8 mouse cellular contexts compared by ENCODE assay signal in genomic region chr6:73367616-73368015, GRCm38 (mm10).
A peak's percentile ranks its signal among the peaks of the same experiment; 100 is the strongest.
DNase-seq lines count a peak whose midpoint lies in the region; ATAC-seq and TF ChIP-seq lines count a peak whose summit lies in the region.

No protein-coding gene starts in this region.

- H3K4me1 ChIP-seq in bone marrow, adult 2 months (ENCODE audit: control insufficient read depth, insufficient read depth, low read length) = no peaks in the 10 kb centered on the region
- H3K4me1 ChIP-seq in embryonic facial prominence, embryonic 15.5 days = 0 out of 2 replicates have a peak, but pooled peaks cover 3% of the 10 kb centered on the region
- no peaks in the 10 kb centered on the region for H3K4me1 ChIP-seq in heart, embryonic 11.5 days (ENCODE audit: control insufficient read depth, insufficient read depth, low read length)
- peaks cover 13% of the 10 kb centered on the region for H3K4me1 ChIP-seq in kidney, embryonic 15.5 days
- H3K4me1 ChIP-seq in limb, embryonic 15.5 days = peaks cover 9% of the 10 kb centered on the region; the same call in 1 of the 2 replicates
- H3K4me1 ChIP-seq in stomach, embryonic 16.5 days (ENCODE audit: control insufficient read depth, insufficient read depth, low read length) = no peaks in the 10 kb centered on the region

- no peaks in the 10 kb centered on the region for H3K9me3 ChIP-seq in embryonic facial prominence, embryonic 15.5 days (replicated peaks)
- H3K9me3 ChIP-seq in heart, embryonic 11.5 days (replicated peaks; ENCODE audit: control insufficient read depth, low read length) = no peaks in the 10 kb centered on the region
- H3K9me3 ChIP-seq in kidney, embryonic 15.5 days (replicated peaks) = no peaks in the 10 kb centered on the region
- H3K9me3 ChIP-seq in limb, embryonic 15.5 days = no peaks in the 10 kb centered on the region
- H3K9me3 ChIP-seq in stomach, embryonic 16.5 days (replicated peaks; ENCODE audit: control insufficient read depth, low read length) = no peaks in the 10 kb centered on the region

- no peak overlapping the region for H3K27ac ChIP-seq in bone marrow, adult 2 months (ENCODE audit: control insufficient read depth, insufficient read depth, low read depth, low read length, poor library complexity)
- no peak overlapping the region for H3K27ac ChIP-seq in embryonic facial prominence, embryonic 15.5 days (replicated peaks)
- H3K27ac ChIP-seq in heart, embryonic 11.5 days (ENCODE audit: low read depth, low read length) = no peak overlapping the region
- H3K27ac ChIP-seq in kidney, embryonic 15.5 days = no peak overlapping the region
- H3K27ac ChIP-seq in limb, embryonic 15.5 days = no peak overlapping the region
- H3K27ac ChIP-seq in stomach, embryonic 16.5 days (ENCODE audit: low read length) = no peak overlapping the region

- peak; percentile 46 for DNase-seq in CD4-positive helper T cell, adult 2 months (ENCODE audit: low read depth, low spot score)
- peak; percentile 61 for DNase-seq in naive thymus-derived CD4-positive, alpha-beta T cell, adult 2 months (ENCODE audit: low read depth)

- H3K36me3 ChIP-seq in embryonic facial prominence, embryonic 15.5 days = no peaks in the 10 kb centered on the region
- no peaks in the 10 kb centered on the region for H3K36me3 ChIP-seq in heart, embryonic 11.5 days (ENCODE audit: control insufficient read depth, insufficient read depth, low read length)
- no peaks in the 10 kb centered on the region for H3K36me3 ChIP-seq in kidney, embryonic 15.5 days
- no peaks in the 10 kb centered on the region for H3K36me3 ChIP-seq in limb, embryonic 15.5 days
- no peaks in the 10 kb centered on the region for H3K36me3 ChIP-seq in stomach, embryonic 16.5 days (ENCODE audit: control insufficient read depth, insufficient read depth, low read length)

- H3K4me2 ChIP-seq in embryonic facial prominence, embryonic 15.5 days (replicated peaks) = peak overlapping the region; percentile 38
- H3K4me2 ChIP-seq in heart, embryonic 11.5 days = peak overlapping the region; percentile 61
- peak overlapping the region; percentile 58 for H3K4me2 ChIP-seq in kidney, embryonic 15.5 days
- H3K4me2 ChIP-seq in limb, embryonic 15.5 days = peak overlapping the region; percentile 32
- H3K4me2 ChIP-seq in stomach, embryonic 16.5 days (ENCODE audit: low read depth, low read length) = peak overlapping the region; percentile 48

- TF ChIP-seq POLR2A in bone marrow, adult 2 months (IDR thresholded peaks at IDR 0.05; ENCODE audit: borderline replicate concordance, control insufficient read depth, low read depth, low read length) = no peak

- H3K4me3 ChIP-seq in bone marrow, adult 2 months (replicated peaks; ENCODE audit: control insufficient read depth, low read depth, low read length) = no peak overlapping the region
- peak overlapping the region; percentile 10 for H3K4me3 ChIP-seq in embryonic facial prominence, embryonic 15.5 days (replicated peaks)
- peak overlapping the region; percentile 26; the same call in 1 of the 2 replicates for H3K4me3 ChIP-seq in heart, embryonic 11.5 days (ENCODE audit: low read depth, low read length)
- peak overlapping the region; percentile 24 for H3K4me3 ChIP-seq in kidney, embryonic 15.5 days (replicated peaks)
- H3K4me3 ChIP-seq in limb, embryonic 15.5 days = peak overlapping the region; percentile 6; the same call in 1 of the 2 replicates
- H3K4me3 ChIP-seq in stomach, embryonic 16.5 days (replicated peaks; ENCODE audit: low read length) = peak overlapping the region; percentile 30

- ATAC-seq in embryonic facial prominence, embryonic 15.5 days (ENCODE audit: insufficient number of reproducible peaks, low FRiP score, low TSS enrichment, low read depth) = 0 out of 2 replicates have a peak, but pooled peaks have one; percentile 40
- ATAC-seq in heart, embryonic 11.5 days (replicated peaks; ENCODE audit: insufficient number of reproducible peaks, low FRiP score, low TSS enrichment) = no peak
- ATAC-seq in kidney, embryonic 15.5 days (replicated peaks; ENCODE audit: low FRiP score) = peak; percentile 71; the same call in 1 of the 2 replicates
- ATAC-seq in limb, embryonic 15.5 days (ENCODE audit: insufficient number of reproducible peaks, low FRiP score, low TSS enrichment, low read depth) = no peak; the same call in 1 of the 2 replicates
- ATAC-seq in stomach, embryonic 16.5 days (ENCODE audit: insufficient read depth, low FRiP score) = no peak

- TF ChIP-seq CTCF in bone marrow, adult 2 months (IDR thresholded peaks at IDR 0.05; ENCODE audit: control insufficient read depth, insufficient read depth, low read length) = peak; percentile 69

- peaks cover 10% of the 10 kb centered on the region; the same call in 1 of the 2 replicates for H3K27me3 ChIP-seq in embryonic facial prominence, embryonic 15.5 days
- H3K27me3 ChIP-seq in heart, embryonic 11.5 days (ENCODE audit: control insufficient read depth, insufficient read depth, low read length) = peaks cover 4% of the 10 kb centered on the region
- H3K27me3 ChIP-seq in kidney, embryonic 15.5 days = 0 out of 2 replicates have a peak, but pooled peaks cover 3% of the 10 kb centered on the region
- H3K27me3 ChIP-seq in limb, embryonic 15.5 days = peaks cover 10% of the 10 kb centered on the region; the same call in 1 of the 2 replicates
- no peaks in the 10 kb centered on the region; the same call in 1 of the 2 replicates for H3K27me3 ChIP-seq in stomach, embryonic 16.5 days (ENCODE audit: control insufficient read depth, insufficient read depth, low read length)

- no peak overlapping the region for H3K9ac ChIP-seq in embryonic facial prominence, embryonic 15.5 days
- H3K9ac ChIP-seq in heart, embryonic 11.5 days (ENCODE audit: low read depth, low read length) = no peak overlapping the region
- H3K9ac ChIP-seq in kidney, embryonic 15.5 days = no peak overlapping the region
- no peak overlapping the region for H3K9ac ChIP-seq in limb, embryonic 15.5 days
- no peak overlapping the region for H3K9ac ChIP-seq in stomach, embryonic 16.5 days (ENCODE audit: low read length)

- WGBS in bone marrow, adult 2 months = 7% methylated on average over 5 of the region's 5 CpGs
- WGBS in embryonic facial prominence, embryonic 15.5 days = 5% methylated on average over 5 of the region's 5 CpGs
- WGBS in heart, embryonic 11.5 days (ENCODE audit: insufficient replicate concordance) = 6% methylated on average over 5 of the region's 5 CpGs
- WGBS in kidney, embryonic 15.5 days = 6% methylated on average over 5 of the region's 5 CpGs
- 6% methylated on average over 5 of the region's 5 CpGs for WGBS in limb, embryonic 15.5 days
- WGBS in stomach, embryonic 16.5 days = 7% methylated on average over 5 of the region's 5 CpGs

Comparison
In these comparisons a context has a peak if more than half of its experiments do, and no peak if none do; other contexts are left out.
1. ATAC-seq: peak in embryonic facial prominence, embryonic 15.5 days (single experiment) and kidney, embryonic 15.5 days (single experiment); none in heart, embryonic 11.5 days (single experiment), limb, embryonic 15.5 days (single experiment) and stomach, embryonic 16.5 days (single experiment).
2. Peak in every context shown above with its lines, with median percentiles within 50 percentile points of each other: H3K4me2 ChIP-seq.